Mouse (Mus musculus): ENCODE measurements around the gene Hlcs.

- no peak for TF ChIP-seq CTCF (IDR thresholded peaks at IDR 0.05; ENCODE audit: low read depth)
- no peak for TF ChIP-seq EP300 (IDR thresholded peaks at IDR 0.05; ENCODE audit: low read depth)
These were observed 133.8 kb downstream of the Hlcs start for GRCm38 (mm10) chr16:94179341-94180121.
